Mouse (Mus musculus): ENCODE results near the gene Hist1h2ba. TPM values are rescaled to one million over a fixed set of nuclear protein-coding genes. Genes with fewer than 3 reads are reported as not detected.

The Hist1h2ba gene
- polyA plus RNA-seq (2011; ENCODE audit: insufficient read depth, insufficient read length, low read depth, missing spikeins) = not detected in 2 replicates

GRCm38 (mm10) chr13:23933421-23934210, at the start of gene Hist1h2ba:
Hist1h2ba (minus strand) TSS chr13:23934156.
- Histone ChIP-seq H3K27me3 (ENCODE audit: control insufficient read depth, insufficient read depth, low read length, poor library complexity, severe bottlenecking) (no peaks in the 10 kb centered on the region), H3K9me3 (replicated peaks; ENCODE audit: control insufficient read depth, insufficient read depth, low read length, poor library complexity, severe bottlenecking) (no peaks in the 10 kb centered on the region), H3K36me3 (ENCODE audit: control insufficient read depth, insufficient read depth, low read length, poor library complexity, severe bottlenecking) (no peaks in the 10 kb centered on the region), H3K4me3 (ENCODE audit: low read depth, low read length) (0 out of 2 replicates have a peak within 1 kb of the TSS, but pooled peaks have one; percentile 12), H3K4me1 (ENCODE audit: control insufficient read depth, insufficient read depth, low read length) (no peaks in the 10 kb centered on the region), H3K27ac (ENCODE audit: insufficient read depth, low read length) (no peak within 1 kb of the TSS), H3K9ac (ENCODE audit: low read depth, poor library complexity, severe bottlenecking) (no peak within 1 kb of the TSS)
- no peak for TF ChIP-seq POLR2A (IDR thresholded peaks at IDR 0.05; ENCODE audit: insufficient read depth, low read length)
- no peak for TF ChIP-seq CTCF (IDR thresholded peaks at IDR 0.05; ENCODE audit: low read depth, low read length)
- no peak for TF ChIP-seq EP300 (IDR thresholded peaks at IDR 0.05; ENCODE audit: insufficient read depth, low read depth, low read length)

- no peak overlapping the region for H3K27ac ChIP-seq (ENCODE audit: insufficient read depth, low read length)
- no peaks in the 10 kb centered on the region for H3K36me3 ChIP-seq (ENCODE audit: control insufficient read depth, insufficient read depth, low read length, poor library complexity, severe bottlenecking)
- no peak overlapping the region for H3K9ac ChIP-seq (ENCODE audit: low read depth, poor library complexity, severe bottlenecking)
- no peaks in the 10 kb centered on the region for H3K9me3 ChIP-seq (replicated peaks; ENCODE audit: control insufficient read depth, insufficient read depth, low read length, poor library complexity, severe bottlenecking)
- H3K4me3 ChIP-seq (ENCODE audit: low read depth, low read length) = no peak overlapping the region
- H3K4me1 ChIP-seq (ENCODE audit: control insufficient read depth, insufficient read depth, low read length) = no peaks in the 10 kb centered on the region
- no peak for TF ChIP-seq EP300 (IDR thresholded peaks at IDR 0.05; ENCODE audit: insufficient read depth, low read depth, low read length)
- TF ChIP-seq POLR2A (IDR thresholded peaks at IDR 0.05; ENCODE audit: insufficient read depth, low read length) = no peak
- TF ChIP-seq CTCF (IDR thresholded peaks at IDR 0.05; ENCODE audit: low read depth, low read length) = no peak
- H3K27me3 ChIP-seq (ENCODE audit: control insufficient read depth, insufficient read depth, low read length, poor library complexity, severe bottlenecking) = no peaks in the 10 kb centered on the region; the same call in 1 of the 2 replicates
These were observed 38.3 kb upstream of the Hist1h2ba start for GRCm38 (mm10) chr13:23972271-23972670.

GRCm38 (mm10) chr13:23971870-23972269, 37.9 kb upstream of the Hist1h2ba start:
- Histone ChIP-seq H3K27me3 (ENCODE audit: control insufficient read depth, insufficient read depth, low read length, poor library complexity, severe bottlenecking) (no peaks in the 10 kb centered on the region; the same call in 1 of the 2 replicates), H3K4me3 (ENCODE audit: low read depth, low read length) (no peak overlapping the region), H3K36me3 (ENCODE audit: control insufficient read depth, insufficient read depth, low read length, poor library complexity, severe bottlenecking) (no peaks in the 10 kb centered on the region), H3K27ac (ENCODE audit: insufficient read depth, low read length) (no peak overlapping the region), H3K9ac (ENCODE audit: low read depth, poor library complexity, severe bottlenecking) (no peak overlapping the region), H3K4me1 (ENCODE audit: control insufficient read depth, insufficient read depth, low read length) (no peaks in the 10 kb centered on the region), H3K9me3 (replicated peaks; ENCODE audit: control insufficient read depth, insufficient read depth, low read length, poor library complexity, severe bottlenecking) (no peaks in the 10 kb centered on the region)
- TF ChIP-seq EP300 (IDR thresholded peaks at IDR 0.05; ENCODE audit: insufficient read depth, low read depth, low read length) (no peak), CTCF (IDR thresholded peaks at IDR 0.05; ENCODE audit: low read depth, low read length) (no peak), POLR2A (IDR thresholded peaks at IDR 0.05; ENCODE audit: insufficient read depth, low read length) (no peak)

GRCm38 (mm10) chr13:23964909-23965308, 31.0 kb upstream of the Hist1h2ba start:
- Histone ChIP-seq H3K4me1 (ENCODE audit: control insufficient read depth, insufficient read depth, low read length) (no peaks in the 10 kb centered on the region), H3K4me3 (ENCODE audit: low read depth, low read length) (no peak overlapping the region), H3K36me3 (ENCODE audit: control insufficient read depth, insufficient read depth, low read length, poor library complexity, severe bottlenecking) (no peaks in the 10 kb centered on the region), H3K9ac (ENCODE audit: low read depth, poor library complexity, severe bottlenecking) (no peak overlapping the region), H3K27me3 (ENCODE audit: control insufficient read depth, insufficient read depth, low read length, poor library complexity, severe bottlenecking) (no peaks in the 10 kb centered on the region), H3K9me3 (replicated peaks; ENCODE audit: control insufficient read depth, insufficient read depth, low read length, poor library complexity, severe bottlenecking) (no peaks in the 10 kb centered on the region), H3K27ac (ENCODE audit: insufficient read depth, low read length) (no peak overlapping the region)
- TF ChIP-seq EP300 (IDR thresholded peaks at IDR 0.05; ENCODE audit: insufficient read depth, low read depth, low read length) (no peak), POLR2A (IDR thresholded peaks at IDR 0.05; ENCODE audit: insufficient read depth, low read length) (no peak), CTCF (IDR thresholded peaks at IDR 0.05; ENCODE audit: low read depth, low read length) (no peak)

GRCm38 (mm10) chr13:23959776-23960175, 25.8 kb upstream of the Hist1h2ba start:
- Histone ChIP-seq H3K4me1 (ENCODE audit: control insufficient read depth, insufficient read depth, low read length) (no peaks in the 10 kb centered on the region), H3K9me3 (replicated peaks; ENCODE audit: control insufficient read depth, insufficient read depth, low read length, poor library complexity, severe bottlenecking) (no peaks in the 10 kb centered on the region), H3K27ac (ENCODE audit: insufficient read depth, low read length) (no peak overlapping the region), H3K9ac (ENCODE audit: low read depth, poor library complexity, severe bottlenecking) (no peak overlapping the region), H3K27me3 (ENCODE audit: control insufficient read depth, insufficient read depth, low read length, poor library complexity, severe bottlenecking) (no peaks in the 10 kb centered on the region), H3K4me3 (ENCODE audit: low read depth, low read length) (no peak overlapping the region), H3K36me3 (ENCODE audit: control insufficient read depth, insufficient read depth, low read length, poor library complexity, severe bottlenecking) (no peaks in the 10 kb centered on the region)
- TF ChIP-seq EP300 (IDR thresholded peaks at IDR 0.05; ENCODE audit: insufficient read depth, low read depth, low read length) (no peak), POLR2A (IDR thresholded peaks at IDR 0.05; ENCODE audit: insufficient read depth, low read length) (no peak), CTCF (IDR thresholded peaks at IDR 0.05; ENCODE audit: low read depth, low read length) (no peak)

- Histone ChIP-seq H3K4me1 (ENCODE audit: control insufficient read depth, insufficient read depth, low read length) (no peaks in the 10 kb centered on the region), H3K36me3 (ENCODE audit: control insufficient read depth, insufficient read depth, low read length, poor library complexity, severe bottlenecking) (no peaks in the 10 kb centered on the region), H3K9ac (ENCODE audit: low read depth, poor library complexity, severe bottlenecking) (no peak overlapping the region), H3K4me3 (ENCODE audit: low read depth, low read length) (no peak overlapping the region), H3K27me3 (ENCODE audit: control insufficient read depth, insufficient read depth, low read length, poor library complexity, severe bottlenecking) (no peaks in the 10 kb centered on the region), H3K27ac (ENCODE audit: insufficient read depth, low read length) (no peak overlapping the region), H3K9me3 (replicated peaks; ENCODE audit: control insufficient read depth, insufficient read depth, low read length, poor library complexity, severe bottlenecking) (no peaks in the 10 kb centered on the region)
- TF ChIP-seq POLR2A (IDR thresholded peaks at IDR 0.05; ENCODE audit: insufficient read depth, low read length) (no peak), CTCF (IDR thresholded peaks at IDR 0.05; ENCODE audit: low read depth, low read length) (peak; percentile 18)
These were observed 17.0 kb upstream of the Hist1h2ba start for GRCm38 (mm10) chr13:23950928-23951327.

All from ES-Bruce4 (cell line).